Mouse (Mus musculus): Measurements from ENCODE around the gene Slc26a3.

DNA sequence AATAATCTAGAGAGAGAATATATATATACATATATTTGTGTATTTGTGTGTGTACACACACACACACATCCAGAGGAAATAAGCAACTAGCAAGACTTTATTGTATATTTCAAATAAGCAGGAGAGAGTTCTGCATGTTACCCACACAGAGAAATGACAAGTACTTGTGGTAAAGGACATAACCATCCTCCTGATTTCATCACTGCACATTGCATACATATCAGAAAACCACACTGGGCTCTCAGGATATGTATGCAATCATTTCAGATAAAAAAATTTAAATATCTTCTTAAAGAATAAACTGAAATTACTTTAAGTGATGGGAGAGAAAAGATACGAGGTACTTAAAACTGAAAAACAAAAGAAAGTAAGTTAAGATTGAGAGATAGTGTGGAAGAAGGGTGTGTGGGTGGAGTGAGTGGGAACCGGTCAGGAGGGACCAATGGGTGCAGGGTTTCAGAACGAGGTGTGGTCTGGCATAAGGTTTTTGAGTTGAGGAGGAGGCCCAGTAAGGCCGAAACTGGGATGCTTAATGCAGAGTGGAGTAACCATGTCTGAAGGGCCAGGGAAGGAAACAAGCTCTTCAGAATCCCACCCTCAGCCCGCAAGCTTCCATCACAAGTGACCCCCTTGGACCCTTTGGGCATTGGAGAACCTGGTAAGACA is 14.0 kb downstream of the Slc26a3 start:
- TF ChIP-seq CTCF (IDR thresholded peaks at IDR 0.05; ENCODE audit: low read depth, low read length), result no peak
- no peak for TF ChIP-seq EP300 (IDR thresholded peaks at IDR 0.05; ENCODE audit: insufficient read depth, low read depth, low read length)

Data from ES-Bruce4 (cell line).